Mouse (Mus musculus) spleen, postnatal 14 days (tissue): Measurements from ENCODE around the gene Psmb7.
A peak's percentile ranks its signal among the peaks of the same experiment; 100 is the strongest.

Experiments
- DNase-seq, 2 experiments: peaks; one replicate each; pipeline ENCODE4 v3.0.0; 2021 to 2022; ENCODE audit warnings: low spot score in 2 of 2

Gene Psmb7

GRCm38 (mm10) chr2:38643625-38644427 is at the start of gene Psmb7:
Psmb7 (minus strand) TSS chr2:38644087.
- DNase-seq, result peak; percentile 75 to 83

DNA sequence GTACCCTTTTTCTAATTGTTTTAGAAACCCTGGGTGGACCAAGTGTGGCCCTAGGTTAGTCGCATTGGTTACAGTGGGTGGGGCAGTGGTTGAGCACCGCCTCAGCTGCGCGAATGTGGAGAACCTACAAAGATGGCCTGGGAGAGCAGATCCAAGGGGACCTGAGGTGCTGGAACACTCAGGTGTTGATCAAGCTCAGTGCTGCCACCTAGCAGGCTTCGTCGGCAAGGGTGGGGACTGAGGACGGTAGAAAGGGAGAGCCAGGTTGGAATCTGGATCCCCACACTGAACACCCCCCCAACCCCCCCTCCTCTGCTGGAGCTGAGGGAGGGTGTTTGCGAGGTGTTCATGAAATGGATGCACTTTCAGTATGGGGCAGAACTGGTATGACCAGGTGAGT is 47.7 kb upstream of the Psmb7 start:
- DNase-seq, result peak in 1 of 2 experiments; percentile 12

GRCm38 (mm10) chr2:38689881-38690280 is 46.0 kb upstream of the Psmb7 start:
- no peak for DNase-seq

DNA sequence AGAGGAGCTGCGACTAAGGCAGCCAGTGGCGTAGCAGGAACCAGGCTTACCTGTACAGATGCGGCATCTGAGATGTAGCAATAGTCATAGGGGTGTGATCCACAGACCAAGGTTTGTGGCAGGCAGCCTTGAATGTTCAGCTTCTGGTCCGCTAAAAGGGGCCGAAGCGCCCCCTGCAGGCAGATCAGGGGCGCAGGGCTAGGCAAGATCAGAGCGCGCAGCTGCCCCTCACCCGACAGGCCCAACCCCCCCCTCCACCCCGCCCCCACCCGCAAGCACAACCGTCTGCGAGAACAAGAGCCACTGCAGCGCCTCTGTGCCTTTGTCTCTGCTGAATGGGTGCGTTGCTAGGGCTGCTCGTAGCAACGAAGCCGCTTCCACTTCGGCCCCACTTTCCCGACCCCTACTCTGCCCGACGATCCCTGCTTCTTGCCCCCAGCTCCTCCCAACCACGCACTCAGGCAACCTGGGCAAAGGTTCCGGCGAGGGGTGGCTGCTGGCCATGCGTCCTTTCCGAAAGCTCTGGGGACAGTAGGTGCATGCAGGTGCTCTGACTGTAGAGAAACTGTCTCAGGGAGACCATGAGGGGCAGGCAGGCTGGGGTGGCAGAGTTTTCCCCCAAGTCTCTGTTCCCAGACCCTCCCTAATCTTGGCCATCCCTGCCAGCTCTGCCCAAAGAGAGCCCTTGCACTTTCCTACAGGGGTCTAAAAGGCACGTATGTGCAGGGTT is 45.1 kb upstream of the Psmb7 start:
- no peak for DNase-seq

- no peak for DNase-seq
These were observed 41.9 kb upstream of the Psmb7 start for GRCm38 (mm10) chr2:38685746-38686145.

DNA sequence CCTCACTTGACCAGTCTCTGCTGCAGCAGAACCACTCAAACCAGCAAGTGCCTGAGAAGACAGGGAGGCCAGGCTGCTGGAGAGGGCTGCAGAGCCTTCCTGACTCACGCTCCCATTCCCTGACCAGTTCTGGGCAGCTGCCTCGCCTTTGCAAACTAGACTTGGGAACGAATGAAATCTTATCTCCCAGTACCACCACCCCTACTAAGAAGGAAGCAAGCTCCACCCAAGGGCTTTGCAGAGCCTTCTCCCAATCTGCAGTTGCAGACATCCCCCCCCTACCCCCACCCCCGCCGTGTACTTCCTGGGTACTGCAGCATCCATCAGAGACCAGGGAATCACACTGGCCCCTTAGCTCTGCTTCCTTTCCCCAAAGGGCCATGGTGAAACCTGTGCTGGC is 39.2 kb upstream of the Psmb7 start:
- no peak for DNase-seq

GRCm38 (mm10) chr2:38682209-38682608 is 38.3 kb upstream of the Psmb7 start:
- DNase-seq, result no peak

- no peak for DNase-seq
These were observed 35.1 kb upstream of the Psmb7 start for GRCm38 (mm10) chr2:38678947-38679346.

DNA sequence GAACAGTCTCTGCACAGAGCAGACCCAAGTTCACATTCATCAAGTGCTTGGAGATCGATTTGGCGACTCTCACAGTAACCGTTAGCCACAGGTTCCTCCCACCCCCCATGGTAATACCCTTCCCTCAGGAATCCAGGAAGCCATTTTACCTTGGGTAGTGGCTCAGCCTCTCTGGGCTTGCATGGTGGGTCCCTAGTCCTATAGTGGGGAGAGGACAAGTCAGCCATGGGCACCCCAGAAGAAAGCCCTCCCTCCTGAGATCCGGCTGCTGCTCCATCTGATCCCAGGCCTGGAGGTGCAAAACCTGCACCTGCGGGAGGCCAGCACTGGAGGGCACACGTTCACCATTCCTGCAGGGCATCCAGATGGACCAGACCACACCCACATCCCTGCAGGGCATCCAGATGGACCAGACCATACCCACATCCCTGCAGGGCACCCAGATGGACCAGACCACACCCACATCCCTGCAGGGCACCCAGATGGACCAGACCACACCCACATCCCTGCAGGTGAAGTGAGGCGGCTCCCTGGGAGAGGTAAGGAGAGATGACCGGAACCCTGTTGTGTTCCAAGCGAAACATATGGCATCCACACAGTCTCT is 31.6 kb upstream of the Psmb7 start:
- DNase-seq, result no peak

GRCm38 (mm10) chr2:38672496-38672895 is 28.6 kb upstream of the Psmb7 start:
- no peak for DNase-seq

- DNase-seq, result no peak
These were observed 25.1 kb upstream of the Psmb7 start for GRCm38 (mm10) chr2:38668802-38669580.

GRCm38 (mm10) chr2:38661398-38661797 is 17.5 kb upstream of the Psmb7 start:
- no peak for DNase-seq

GRCm38 (mm10) chr2:38658338-38658836 is 14.5 kb upstream of the Psmb7 start:
- DNase-seq, result peak; percentile 15 to 25

DNA sequence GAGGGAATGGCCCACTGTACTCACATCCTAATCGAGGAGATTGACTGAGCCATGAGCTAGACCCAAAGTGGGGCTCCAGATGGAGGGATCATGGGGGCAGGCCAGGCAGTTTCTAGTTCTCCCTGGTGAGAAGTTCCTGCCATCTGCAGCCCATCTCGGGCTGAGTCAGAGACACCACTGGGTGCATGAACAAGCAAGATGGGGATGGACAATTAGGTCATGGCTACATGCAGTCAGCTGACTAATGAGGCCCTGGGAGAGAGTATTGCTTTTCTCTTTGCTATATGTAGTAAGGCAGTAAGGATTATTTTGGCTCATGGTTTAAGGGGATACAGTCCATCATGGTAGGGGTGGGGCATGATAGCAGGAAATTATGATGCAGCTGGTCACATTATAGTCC is 9.8 kb upstream of the Psmb7 start:
- no peak for DNase-seq

- no peak for DNase-seq
These were observed 9.4 kb upstream of the Psmb7 start for GRCm38 (mm10) chr2:38653293-38653619.

DNA sequence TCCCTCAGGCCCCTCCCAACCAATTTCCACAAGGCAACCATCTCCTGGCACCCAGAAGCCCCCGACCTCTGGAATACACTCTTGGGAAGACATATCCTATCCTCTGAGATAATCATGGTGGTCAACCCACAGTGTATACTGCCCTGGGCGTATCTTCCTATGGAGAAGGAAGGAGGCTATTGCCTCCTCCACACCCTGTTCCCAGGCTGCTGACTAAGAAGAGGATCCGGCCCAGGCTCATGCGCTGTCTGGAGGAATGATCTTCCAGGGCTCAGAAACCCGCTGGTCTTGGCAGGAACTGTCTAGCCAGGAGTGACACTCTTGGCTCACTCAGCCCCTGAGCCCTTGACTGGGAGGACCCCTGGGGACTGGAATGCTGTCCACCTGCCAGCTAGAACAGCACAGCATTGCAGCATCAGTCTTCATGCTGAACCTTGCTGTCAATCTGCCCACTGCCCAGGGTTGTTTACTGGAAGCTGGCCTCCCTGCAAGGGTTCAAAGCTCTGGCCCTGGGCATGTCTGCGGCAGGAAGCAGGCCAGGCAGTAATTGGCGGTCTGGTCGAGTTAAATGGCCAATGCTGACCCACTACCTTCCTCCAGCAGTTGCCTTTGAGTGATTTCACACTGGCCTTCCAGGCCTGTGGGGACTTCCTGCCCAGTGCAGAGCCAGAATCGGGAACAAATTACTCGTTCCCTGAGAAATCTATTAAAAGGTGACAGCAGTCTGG is 8.8 kb upstream of the Psmb7 start:
- DNase-seq, result no peak

DNA sequence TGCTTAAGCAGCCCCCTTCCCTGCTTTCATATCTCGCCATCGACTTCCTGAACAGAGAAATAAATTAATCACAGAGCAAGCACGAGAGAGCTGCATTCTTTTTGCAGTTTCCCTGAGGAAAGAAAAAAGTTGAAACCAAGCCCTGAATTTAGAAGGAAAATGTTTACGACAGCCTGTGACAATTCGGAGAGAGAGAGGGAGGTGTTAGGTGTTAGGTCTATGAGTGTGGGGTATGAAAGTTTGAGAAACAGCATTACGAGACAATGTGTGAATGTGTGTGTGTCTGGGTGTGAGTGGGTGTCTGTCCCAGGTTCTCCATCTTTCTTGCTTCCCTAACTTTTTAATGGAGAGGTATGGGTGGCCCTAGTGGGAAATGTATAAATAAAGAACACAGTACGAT is 8.2 kb upstream of the Psmb7 start:
- DNase-seq, result no peak

DNA sequence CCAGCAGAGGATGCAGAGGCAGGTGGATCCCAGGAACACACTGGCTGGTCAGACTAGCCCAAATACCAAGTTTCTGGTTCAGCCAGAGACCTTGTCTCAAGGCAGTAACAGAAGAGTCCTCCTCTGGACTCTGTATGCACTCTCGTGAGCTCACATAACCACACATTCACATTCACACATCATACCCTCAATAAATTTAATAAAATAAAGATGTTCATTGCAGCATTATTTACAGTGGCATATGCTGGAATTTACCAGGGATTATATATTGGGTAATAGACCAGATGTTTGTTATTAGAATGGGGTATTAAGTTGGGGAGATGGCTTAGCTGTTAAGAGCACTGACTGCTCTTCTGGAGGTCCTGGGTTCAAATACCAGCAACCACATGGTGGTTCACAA is 6.5 kb upstream of the Psmb7 start:
- no peak for DNase-seq

DNA sequence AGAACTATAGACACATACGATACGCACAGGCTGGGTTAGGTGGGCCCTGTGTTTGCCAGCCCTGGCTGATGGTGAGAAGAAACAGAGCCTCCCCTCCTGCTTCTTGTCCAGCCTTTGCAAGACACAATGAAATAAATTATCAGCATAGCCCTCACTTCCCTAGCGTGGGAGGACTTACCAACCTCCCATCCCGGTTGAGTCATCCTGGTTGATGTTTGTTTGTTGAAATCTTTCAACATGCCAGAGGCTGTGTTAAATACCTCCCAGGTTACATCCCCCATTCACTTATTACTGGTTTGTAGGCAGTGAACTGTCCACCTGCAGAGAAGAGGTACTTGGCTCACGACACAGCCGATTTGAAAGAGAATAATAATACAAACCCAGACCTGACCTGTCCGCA is 3.8 kb upstream of the Psmb7 start:
- no peak for DNase-seq

DNA sequence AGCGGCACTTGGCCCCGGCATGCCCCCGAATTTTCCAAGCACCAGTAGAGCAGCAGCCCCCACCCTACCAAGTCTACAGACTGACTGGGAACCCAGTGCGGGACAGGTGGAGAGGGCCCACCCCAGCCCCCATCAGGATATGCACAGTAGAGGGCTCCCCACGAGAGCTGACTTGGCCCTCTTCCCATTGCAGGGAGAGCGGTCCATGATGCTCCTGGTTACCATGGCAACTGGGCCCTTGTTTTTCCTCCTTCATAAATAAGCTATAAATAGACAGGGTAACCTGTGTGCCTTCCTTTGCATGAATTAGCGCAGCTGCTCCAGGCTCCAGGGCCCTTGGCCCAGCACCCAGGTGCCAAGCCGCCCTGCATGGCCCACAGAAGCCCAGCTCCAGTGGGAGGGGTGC is 3.3 kb upstream of the Psmb7 start:
- DNase-seq, result no peak

DNA sequence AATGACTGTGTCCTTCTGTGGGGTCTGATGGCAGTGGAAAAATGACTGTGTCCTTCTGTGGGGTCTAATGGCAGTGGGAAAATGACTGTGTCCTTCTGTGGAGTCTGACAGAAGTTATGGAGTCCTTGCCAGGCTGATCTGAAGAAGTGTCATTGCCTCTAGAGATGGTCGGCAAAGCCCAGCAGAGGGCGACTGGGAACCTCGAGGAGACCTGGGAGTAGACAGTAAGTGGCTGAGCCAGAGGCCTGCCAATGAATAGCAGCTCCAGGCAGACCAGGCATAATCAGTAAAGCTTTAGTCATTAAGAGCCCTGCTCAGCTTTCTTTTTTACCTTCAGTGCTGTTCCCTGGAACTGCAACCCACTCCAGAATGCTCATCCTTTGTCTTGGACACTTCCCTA is 2.0 kb upstream of the Psmb7 start:
- DNase-seq, result peak in 1 of 2 experiments; percentile 29
